Mouse (Mus musculus): ENCODE data around the gene Specc1l.

- no peak for TF ChIP-seq CTCF (IDR thresholded peaks at IDR 0.05; ENCODE audit: low read depth, low read length)
- no peak for TF ChIP-seq POLR2A (IDR thresholded peaks at IDR 0.05; ENCODE audit: extremely low read depth, insufficient read depth, low read length)
Measured at GRCm38 (mm10) chr10:75261268-75261667, 49.4 kb downstream of the Specc1l start.

Data from liver, adult 2 months (tissue).